Mouse (Mus musculus): ENCODE data around the gene Ppp1r14b. TPM values are rescaled to one million over a fixed set of nuclear protein-coding genes. Genes with fewer than 3 reads are reported as not detected.

Gene Ppp1r14b
- polyA plus RNA-seq, 1 experiment from 2014 or later: 84.9 TPM

- H3K27ac ChIP-seq: peak overlapping the region; percentile 57
- peak overlapping the region; percentile 83 for H3K4me2 ChIP-seq
- WGBS: under 1% methylated on average over 52 of the region's 55 CpGs
- peak; percentile 46 for ATAC-seq (ENCODE audit: insufficient number of reproducible peaks, insufficient read depth, low FRiP score, low TSS enrichment, low read depth)
- peaks cover 55% of the 10 kb centered on the region for H3K4me1 ChIP-seq
- peak overlapping the region; percentile 81 for H3K9ac ChIP-seq
- peak overlapping the region; percentile 69 for H3K4me3 ChIP-seq
- H3K27me3 ChIP-seq: no peaks in the 10 kb centered on the region
- H3K36me3 ChIP-seq: peaks cover 23% of the 10 kb centered on the region
- no peaks in the 10 kb centered on the region for H3K9me3 ChIP-seq
These were observed 4.9 kb upstream of the Ppp1r14b start for GRCm38 (mm10) chr19:6969665-6970381.

GRCm38 (mm10) chr19:6970460-6971085 lies 4.2 kb upstream of the Ppp1r14b start:
- no peak for ATAC-seq (ENCODE audit: insufficient number of reproducible peaks, insufficient read depth, low FRiP score, low TSS enrichment, low read depth)
- H3K4me2 ChIP-seq: peak overlapping the region; percentile 83
- H3K27ac ChIP-seq: no peak overlapping the region
- H3K4me1 ChIP-seq: peaks cover 55% of the 10 kb centered on the region
- peak overlapping the region; percentile 69 for H3K4me3 ChIP-seq
- H3K9ac ChIP-seq: peak overlapping the region; percentile 81; the same call in 1 of the 2 replicates
- WGBS: 18% methylated on average over 11 of the region's 11 CpGs
- H3K27me3 ChIP-seq: no peaks in the 10 kb centered on the region
- H3K9me3 ChIP-seq: no peaks in the 10 kb centered on the region
- H3K36me3 ChIP-seq: peaks cover 16% of the 10 kb centered on the region

GRCm38 (mm10) chr19:6971644-6972043 lies 3.1 kb upstream of the Ppp1r14b start:
- ATAC-seq (ENCODE audit: insufficient number of reproducible peaks, insufficient read depth, low FRiP score, low TSS enrichment, low read depth): no peak
- Histone ChIP-seq H3K4me3 (no peak overlapping the region), H3K27ac (peak overlapping the region; percentile 11; the same call in 1 of the 2 replicates), H3K27me3 (no peaks in the 10 kb centered on the region), H3K4me2 (no peak overlapping the region), H3K9me3 (no peaks in the 10 kb centered on the region), H3K9ac (peak overlapping the region; percentile 41; the same call in 1 of the 2 replicates), H3K36me3 (peaks cover 7% of the 10 kb centered on the region; the same call in 1 of the 2 replicates), H3K4me1 (peaks cover 65% of the 10 kb centered on the region)
- 24% methylated on average over 6 of the region's 6 CpGs for WGBS

GRCm38 (mm10) chr19:6972247-6972917 lies 2.4 kb upstream of the Ppp1r14b start:
- no peak for ATAC-seq (ENCODE audit: insufficient number of reproducible peaks, insufficient read depth, low FRiP score, low TSS enrichment, low read depth)
- no peak overlapping the region for H3K27ac ChIP-seq
- H3K36me3 ChIP-seq: peaks cover 7% of the 10 kb centered on the region
- no peak overlapping the region for H3K4me2 ChIP-seq
- no peak overlapping the region for H3K4me3 ChIP-seq
- WGBS: 76% methylated on average over 13 of the region's 13 CpGs
- no peak overlapping the region for H3K9ac ChIP-seq
- no peaks in the 10 kb centered on the region for H3K27me3 ChIP-seq
- H3K9me3 ChIP-seq: no peaks in the 10 kb centered on the region
- peaks cover 71% of the 10 kb centered on the region for H3K4me1 ChIP-seq

GRCm38 (mm10) chr19:6973581-6974190 lies 1.1 kb upstream of the Ppp1r14b start:
- Histone ChIP-seq H3K36me3 (peaks cover 21% of the 10 kb centered on the region), H3K4me1 (peaks cover 72% of the 10 kb centered on the region), H3K27me3 (no peaks in the 10 kb centered on the region), H3K27ac (peak overlapping the region; percentile 60), H3K9ac (peak overlapping the region; percentile 83), H3K4me2 (peak overlapping the region; percentile 90), H3K4me3 (peak overlapping the region; percentile 72), H3K9me3 (no peaks in the 10 kb centered on the region)
- 37% methylated on average over 12 of the region's 12 CpGs for WGBS
- no peak for ATAC-seq (ENCODE audit: insufficient number of reproducible peaks, insufficient read depth, low FRiP score, low TSS enrichment, low read depth)

- H3K4me1 ChIP-seq: peaks cover 65% of the 10 kb centered on the region
- peak within 1 kb of the TSS; percentile 90 for H3K4me2 ChIP-seq
- peak within 1 kb of the TSS; percentile 89 for H3K27ac ChIP-seq
- peak within 1 kb of the TSS; percentile 72 for H3K4me3 ChIP-seq
- H3K27me3 ChIP-seq: no peaks in the 10 kb centered on the region
- peak within 1 kb of the TSS; percentile 83 for H3K9ac ChIP-seq
- H3K9me3 ChIP-seq: no peaks in the 10 kb centered on the region
- peaks cover 23% of the 10 kb centered on the region for H3K36me3 ChIP-seq
- ATAC-seq (ENCODE audit: insufficient number of reproducible peaks, insufficient read depth, low FRiP score, low TSS enrichment, low read depth): no peak
- under 1% methylated on average over 16 of the region's 16 CpGs for whole genome bisulfite sequencing
These were observed 1.1 kb downstream of the Ppp1r14b start, which contains the start of gene Plcb3 for GRCm38 (mm10) chr19:6975537-6976521. Gene Plcb3 (minus strand): TSS chr19:6976470.

- H3K36me3 ChIP-seq: peaks cover 33% of the 10 kb centered on the region
- peak overlapping the region; percentile 63; the same call in 1 of the 2 replicates for H3K9ac ChIP-seq
- 77% methylated on average over 13 of the region's 13 CpGs for WGBS
- peak overlapping the region; percentile 66; the same call in 1 of the 2 replicates for H3K4me3 ChIP-seq
- no peaks in the 10 kb centered on the region for H3K9me3 ChIP-seq
- H3K27ac ChIP-seq: peak overlapping the region; percentile 41; the same call in 1 of the 2 replicates
- ATAC-seq (ENCODE audit: insufficient number of reproducible peaks, insufficient read depth, low FRiP score, low TSS enrichment, low read depth): no peak
- no peaks in the 10 kb centered on the region for H3K27me3 ChIP-seq
- H3K4me2 ChIP-seq: peak overlapping the region; percentile 85
- H3K4me1 ChIP-seq: peaks cover 50% of the 10 kb centered on the region
These were observed 3.2 kb downstream of the Ppp1r14b start for GRCm38 (mm10) chr19:6977759-6978638.

GRCm38 (mm10) chr19:6978639-6978974 lies 3.8 kb downstream of the Ppp1r14b start:
- Histone ChIP-seq H3K4me3 (peak overlapping the region; percentile 66), H3K27me3 (no peaks in the 10 kb centered on the region), H3K4me1 (peaks cover 50% of the 10 kb centered on the region), H3K27ac (peak overlapping the region; percentile 91), H3K9me3 (no peaks in the 10 kb centered on the region), H3K4me2 (peak overlapping the region; percentile 85), H3K9ac (peak overlapping the region; percentile 63), H3K36me3 (peaks cover 38% of the 10 kb centered on the region)
- ATAC-seq (ENCODE audit: insufficient number of reproducible peaks, insufficient read depth, low FRiP score, low TSS enrichment, low read depth): no peak
- 39% methylated on average over 3 of the region's 3 CpGs for WGBS

- Histone ChIP-seq H3K9me3 (no peaks in the 10 kb centered on the region), H3K9ac (peak overlapping the region; percentile 63), H3K27me3 (no peaks in the 10 kb centered on the region), H3K27ac (peak overlapping the region; percentile 91), H3K4me2 (peak overlapping the region; percentile 85), H3K4me3 (peak overlapping the region; percentile 66), H3K36me3 (peaks cover 43% of the 10 kb centered on the region), H3K4me1 (peaks cover 46% of the 10 kb centered on the region)
- 14% methylated on average over 11 of the region's 11 CpGs for WGBS
- no peak for ATAC-seq (ENCODE audit: insufficient number of reproducible peaks, insufficient read depth, low FRiP score, low TSS enrichment, low read depth)
These were observed 4.3 kb downstream of the Ppp1r14b start for GRCm38 (mm10) chr19:6979001-6979479.
